Mouse (Mus musculus) hindbrain, embryonic 12.5 days (tissue): ENCODE measurements around the gene Wdhd1. TPM values are rescaled to one million over a fixed set of nuclear protein-coding genes. Genes with fewer than 3 reads are reported as not detected.
"Not testable (repeated sequence)": the region's sequence is repeated elsewhere in the genome, so short reads cannot be mapped to it uniquely, and the experiment has no call there.

Experiments
- ATAC-seq: fragments of 200-750 bp; cut with Nextera tagmentation; 2 replicates; pipeline ENCODE4 v1.8.0; 2017; ENCODE audit warnings: moderate TSS enrichment; ENCODE audit not compliant: low FRiP score
- H3K27ac ChIP-seq: fragments of 300-500 bp; sonication (generic); 2 replicates; pipeline ENCODE4 v1.5.1; 2016; ENCODE audit warnings: mild to moderate bottlenecking
- H3K27me3 ChIP-seq: fragments of 300-500 bp; sonication (generic); 2 replicates; pipeline ENCODE4 v1.6.1; 2016; ENCODE audit warnings: mild to moderate bottlenecking
- H3K36me3 ChIP-seq: fragments of 300-500 bp; sonication (generic); 2 replicates; pipeline ENCODE4 v1.6.1; 2016; ENCODE audit warnings: mild to moderate bottlenecking
- H3K4me1 ChIP-seq: fragments of 300-500 bp; sonication (generic); 2 replicates; pipeline ENCODE4 v1.6.1; 2016
- H3K4me2 ChIP-seq: fragments of 300-500 bp; sonication (generic); replicated peaks from 2 replicates; pipeline ENCODE4 v1.6.1; 2016; ENCODE audit warnings: mild to moderate bottlenecking
- H3K4me3 ChIP-seq: fragments of 300-500 bp; sonication (generic); 2 replicates; pipeline ENCODE4 v1.5.1; 2016; ENCODE audit warnings: mild to moderate bottlenecking
- H3K9ac ChIP-seq: fragments of 300-500 bp; sonication (generic); 2 replicates; pipeline ENCODE4 v1.6.1; 2016; ENCODE audit warnings: mild to moderate bottlenecking, moderate library complexity
- H3K9me3 ChIP-seq: fragments of 300-500 bp; sonication (generic); replicated peaks from 2 replicates; pipeline ENCODE4 v1.6.1; 2016; ENCODE audit warnings: mild to moderate bottlenecking
- WGBS: fragments of 180-500 bp; shearing (Covaris S2); methylation state at CpG from one replicate; pipeline ENCODE4 v1.1.7; 2016; 5-methylcytosine and 5-hydroxymethylcytosine counted together
- polyA plus RNA-seq: library from polyadenylated mRNA; unstranded; fragments of >200 nt; fragmentation: Nextera tagmentation; extraction: Ambion mirVana; gene quantifications from 2 replicates; pipeline ENCODE4 v1.2.1, GENCODE M21; 2016

Wdhd1 gene
- polyA plus RNA-seq = 33.9 and 34.5 TPM in 2 replicates

GRCm38 (mm10) chr14:47276637-47277393, at the start of gene Wdhd1, which contains the start of gene Socs4:
TSS of gene Wdhd1 (minus strand) at chr14:47276857.
TSS of gene Socs4 (plus strand) at chr14:47276931.
- peak within 1 kb of the TSS; percentile 86 for H3K4me3 ChIP-seq
- peaks cover 7% of the 10 kb centered on the region; the same call in 1 of the 2 replicates for H3K36me3 ChIP-seq
- peak within 1 kb of the TSS; percentile 65 for H3K4me2 ChIP-seq
- no peaks in the 10 kb centered on the region for H3K9me3 ChIP-seq
- ATAC-seq = peak; percentile 96
- H3K27ac ChIP-seq = peak within 1 kb of the TSS; percentile 97
- H3K9ac ChIP-seq = peak within 1 kb of the TSS; percentile 90
- under 1% methylated on average over 77 of the region's 77 CpGs for WGBS
- peaks cover 12% of the 10 kb centered on the region for H3K4me1 ChIP-seq
- H3K27me3 ChIP-seq = no peaks in the 10 kb centered on the region

GRCm38 (mm10) chr14:47325965-47326761, 49.5 kb upstream of the Wdhd1 start:
- Histone ChIP-seq H3K4me1 (no peaks in the 10 kb centered on the region), H3K4me2 (no peak overlapping the region), H3K4me3 (no peak overlapping the region), H3K9ac (no peak overlapping the region), H3K27ac (no peak overlapping the region), H3K9me3 (no peaks in the 10 kb centered on the region), H3K27me3 (no peaks in the 10 kb centered on the region), H3K36me3 (peaks cover 14% of the 10 kb centered on the region; the same call in 1 of the 2 replicates)
- 89% methylated on average over 9 of the region's 9 CpGs for WGBS
- ATAC-seq = no peak

- not testable (repeated sequence) for H3K9me3 ChIP-seq, H3K4me3 ChIP-seq, ATAC-seq, H3K9ac ChIP-seq, H3K4me2 ChIP-seq, H3K4me1 ChIP-seq, H3K27ac ChIP-seq, H3K27me3 ChIP-seq
- peaks cover 29% of the 10 kb centered on the region for H3K36me3 ChIP-seq
- WGBS = 92% methylated on average over 7 of the region's 8 CpGs
These were observed 44.9 kb upstream of the Wdhd1 start for GRCm38 (mm10) chr14:47321581-47321980.

GRCm38 (mm10) chr14:47319362-47319761, 42.7 kb upstream of the Wdhd1 start:
- Histone ChIP-seq H3K4me1 (no peaks in the 10 kb centered on the region), H3K36me3 (peaks cover 26% of the 10 kb centered on the region), H3K27me3 (no peaks in the 10 kb centered on the region), H3K27ac (no peak overlapping the region), H3K9me3 (no peaks in the 10 kb centered on the region), H3K4me2 (no peak overlapping the region), H3K9ac (no peak overlapping the region), H3K4me3 (no peak overlapping the region)
- ATAC-seq = no peak
- WGBS = 95% methylated on average over 5 of the region's 5 CpGs

- Histone ChIP-seq H3K9ac (no peak overlapping the region), H3K9me3 (no peaks in the 10 kb centered on the region), H3K27me3 (no peaks in the 10 kb centered on the region), H3K36me3 (peaks cover 52% of the 10 kb centered on the region), H3K4me1 (no peaks in the 10 kb centered on the region), H3K4me2 (no peak overlapping the region), H3K4me3 (no peak overlapping the region), H3K27ac (no peak overlapping the region)
- ATAC-seq = no peak
- WGBS = 95% methylated on average over 18 of the region's 18 CpGs
These were observed 33.9 kb upstream of the Wdhd1 start for GRCm38 (mm10) chr14:47310342-47311181.

GRCm38 (mm10) chr14:47309061-47309460, 32.4 kb upstream of the Wdhd1 start:
- Histone ChIP-seq H3K27ac (no peak overlapping the region), H3K4me1 (peaks cover 5% of the 10 kb centered on the region; the same call in 1 of the 2 replicates), H3K9me3 (no peaks in the 10 kb centered on the region), H3K4me3 (no peak overlapping the region), H3K27me3 (no peaks in the 10 kb centered on the region), H3K9ac (no peak overlapping the region), H3K36me3 (peaks cover 53% of the 10 kb centered on the region), H3K4me2 (no peak overlapping the region)
- no peak for ATAC-seq
- WGBS = 94% methylated on average over 1 of the region's 1 CpGs

- WGBS = 90% methylated on average over 3 of the region's 3 CpGs
- Histone ChIP-seq H3K36me3 (peaks cover 44% of the 10 kb centered on the region), H3K27me3 (no peaks in the 10 kb centered on the region), H3K9ac (no peak overlapping the region), H3K27ac (no peak overlapping the region), H3K4me3 (no peak overlapping the region), H3K9me3 (no peaks in the 10 kb centered on the region), H3K4me2 (no peak overlapping the region), H3K4me1 (peaks cover 8% of the 10 kb centered on the region; the same call in 1 of the 2 replicates)
- no peak for ATAC-seq
These were observed 31.0 kb upstream of the Wdhd1 start for GRCm38 (mm10) chr14:47307669-47308068.

GRCm38 (mm10) chr14:47305933-47306332, 29.3 kb upstream of the Wdhd1 start:
- H3K36me3 ChIP-seq = peaks cover 30% of the 10 kb centered on the region
- WGBS = 87% methylated on average over 4 of the region's 4 CpGs
- no peaks in the 10 kb centered on the region for H3K27me3 ChIP-seq
- no peak overlapping the region for H3K9ac ChIP-seq
- H3K27ac ChIP-seq = no peak overlapping the region
- H3K4me2 ChIP-seq = no peak overlapping the region
- no peak overlapping the region for H3K4me3 ChIP-seq
- no peak for ATAC-seq
- H3K4me1 ChIP-seq = peaks cover 10% of the 10 kb centered on the region; the same call in 1 of the 2 replicates
- H3K9me3 ChIP-seq = no peaks in the 10 kb centered on the region

GRCm38 (mm10) chr14:47304814-47305405, 28.3 kb upstream of the Wdhd1 start:
- 96% methylated on average over 6 of the region's 6 CpGs for WGBS
- H3K27me3 ChIP-seq = no peaks in the 10 kb centered on the region
- ATAC-seq = no peak
- no peak overlapping the region for H3K4me3 ChIP-seq
- H3K9me3 ChIP-seq = no peaks in the 10 kb centered on the region
- no peak overlapping the region for H3K9ac ChIP-seq
- peaks cover 19% of the 10 kb centered on the region for H3K4me1 ChIP-seq
- no peak overlapping the region for H3K4me2 ChIP-seq
- no peak overlapping the region for H3K27ac ChIP-seq
- H3K36me3 ChIP-seq = peaks cover 20% of the 10 kb centered on the region

GRCm38 (mm10) chr14:47302885-47303680, 26.4 kb upstream of the Wdhd1 start:
- H3K36me3 ChIP-seq = peaks cover 12% of the 10 kb centered on the region; the same call in 1 of the 2 replicates
- 91% methylated on average over 14 of the region's 14 CpGs for WGBS
- no peak overlapping the region for H3K4me2 ChIP-seq
- no peak for ATAC-seq
- H3K4me3 ChIP-seq = no peak overlapping the region
- H3K9ac ChIP-seq = no peak overlapping the region
- no peaks in the 10 kb centered on the region for H3K27me3 ChIP-seq
- H3K27ac ChIP-seq = no peak overlapping the region
- no peaks in the 10 kb centered on the region for H3K9me3 ChIP-seq
- peaks cover 27% of the 10 kb centered on the region for H3K4me1 ChIP-seq

- WGBS = under 1% methylated on average over 15 of the region's 15 CpGs
These were observed 22.2 kb upstream of the Wdhd1 start for GRCm38 (mm10) chr14:47298819-47299261.

More at GRCm38 (mm10) chr14:47298819-47299261, 22.2 kb upstream of the Wdhd1 start:
- Histone ChIP-seq H3K9ac (peak overlapping the region; percentile 99), H3K27me3 (no peaks in the 10 kb centered on the region), H3K9me3 (no peaks in the 10 kb centered on the region), H3K4me2 (peak overlapping the region; percentile 82), H3K4me3 (peak overlapping the region; percentile 91), H3K4me1 (peaks cover 27% of the 10 kb centered on the region), H3K36me3 (no peaks in the 10 kb centered on the region), H3K27ac (peak overlapping the region; percentile 99)
- peak; percentile 63 for ATAC-seq
